Mouse (Mus musculus): ENCODE measurements around the gene Kbtbd2.
A peak's percentile ranks its signal among the peaks of the same experiment; 100 is the strongest.

The Kbtbd2 gene

DNA sequence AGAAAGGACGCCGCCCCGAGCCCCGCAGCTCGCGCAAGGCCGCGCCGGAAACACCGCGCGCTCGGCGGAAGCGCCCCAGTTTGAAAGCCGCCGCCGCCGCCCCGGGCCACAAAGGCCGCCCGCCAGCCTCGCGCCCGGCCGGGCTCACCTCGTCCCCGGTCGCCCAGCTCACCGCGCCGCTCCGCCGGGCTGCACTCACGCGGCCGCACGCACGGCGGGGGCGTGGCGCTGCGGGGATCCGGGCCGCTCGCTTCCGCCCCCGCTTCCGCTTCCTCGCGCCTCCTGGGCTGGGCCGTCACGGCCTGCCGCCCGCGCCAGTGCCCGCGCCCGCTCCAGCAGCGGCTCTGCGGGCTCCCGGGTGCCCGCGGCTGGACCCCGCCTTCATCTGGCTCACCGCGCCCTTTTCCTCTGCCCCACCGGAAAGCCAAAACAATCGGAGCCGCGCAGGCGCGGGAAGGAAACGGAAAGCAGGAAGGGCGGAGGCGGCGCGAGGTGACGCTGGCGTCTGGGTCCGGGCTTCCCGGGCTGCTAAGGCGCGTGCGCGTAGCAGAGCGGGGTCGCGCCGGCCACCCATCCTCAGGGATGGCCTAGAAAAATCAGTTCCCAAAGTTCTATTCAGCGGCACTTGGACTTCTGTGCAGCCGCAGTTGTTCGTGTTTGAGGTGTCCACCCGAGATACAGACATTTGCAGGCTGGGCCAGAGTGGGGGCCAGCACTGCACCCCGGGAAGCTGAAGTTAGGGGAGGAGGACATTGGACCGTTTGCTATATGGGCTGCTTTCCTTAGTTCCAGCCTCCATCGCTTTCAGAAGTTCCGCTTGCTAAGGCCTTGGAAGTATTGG is at the start of gene Kbtbd2:
TSS of gene Kbtbd2 (minus strand) at position 503 of the 841 bp plus-strand sequence.
- peak; percentile 88 to 94 for DNase-seq (ENCODE audit: low spot score in 2 of 2)

DNA sequence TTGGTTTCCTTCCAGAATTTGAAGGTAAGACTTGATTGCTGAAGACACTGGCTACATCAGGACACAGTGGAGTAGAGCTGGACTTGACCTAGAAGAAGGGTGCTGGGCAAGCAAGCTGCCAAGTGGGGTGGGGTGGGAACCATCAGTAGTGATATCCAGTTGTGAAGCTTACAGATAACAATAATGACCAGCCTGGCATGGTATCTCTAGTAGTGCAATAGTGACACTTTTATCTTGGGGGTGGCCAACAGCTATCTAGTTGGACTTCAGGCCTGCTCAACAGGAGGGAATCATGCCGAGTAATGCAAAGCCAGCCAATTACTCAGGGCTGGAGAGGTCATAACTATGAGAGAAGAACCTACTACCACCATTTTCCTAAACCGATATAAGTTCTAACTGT is 46.8 kb upstream of the Kbtbd2 start:
- DNase-seq (ENCODE audit: low spot score in 2 of 2) = no peak

DNA sequence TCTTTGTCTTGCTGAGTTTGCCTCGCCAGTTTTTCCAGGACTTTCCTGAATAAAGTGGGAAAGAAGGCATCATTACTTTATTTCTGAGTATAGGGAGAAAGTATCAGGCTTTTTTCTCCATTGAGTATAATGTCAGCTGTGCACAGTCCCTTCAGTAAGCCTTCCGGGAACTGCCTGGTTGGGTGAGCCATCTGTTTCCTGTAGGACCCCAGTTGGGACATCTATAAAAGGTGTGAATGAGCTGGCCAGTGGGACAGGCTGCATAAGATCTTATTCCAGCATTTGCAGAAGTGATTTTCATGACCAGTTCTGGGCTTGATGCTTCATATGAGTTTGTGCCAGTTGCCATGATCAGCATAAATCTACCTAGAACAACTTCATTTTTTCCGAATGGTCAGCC is 45.6 kb upstream of the Kbtbd2 start:
- DNase-seq (ENCODE audit: low spot score in 2 of 2) = no peak

DNA sequence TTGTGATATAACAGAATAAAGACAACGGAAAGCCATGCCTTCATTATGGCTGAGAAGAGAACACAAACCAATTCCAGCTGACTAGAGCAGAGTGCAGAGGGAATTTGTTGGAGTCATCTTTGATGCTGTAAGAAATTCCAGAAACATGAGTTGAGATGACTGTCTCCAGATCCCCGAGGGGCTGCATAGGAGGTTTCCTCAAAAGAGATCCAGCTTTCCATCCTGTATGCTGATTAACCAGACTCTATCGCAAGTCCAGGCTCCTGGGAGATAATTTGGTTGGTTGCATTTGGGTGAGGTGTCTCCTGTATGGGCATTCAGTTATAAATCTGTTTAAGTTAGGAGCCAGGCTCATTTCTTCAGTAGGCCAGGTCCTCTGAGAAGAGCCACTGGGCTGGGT is 40.0 kb upstream of the Kbtbd2 start:
- DNase-seq (ENCODE audit: low spot score in 2 of 2) = no peak

DNA sequence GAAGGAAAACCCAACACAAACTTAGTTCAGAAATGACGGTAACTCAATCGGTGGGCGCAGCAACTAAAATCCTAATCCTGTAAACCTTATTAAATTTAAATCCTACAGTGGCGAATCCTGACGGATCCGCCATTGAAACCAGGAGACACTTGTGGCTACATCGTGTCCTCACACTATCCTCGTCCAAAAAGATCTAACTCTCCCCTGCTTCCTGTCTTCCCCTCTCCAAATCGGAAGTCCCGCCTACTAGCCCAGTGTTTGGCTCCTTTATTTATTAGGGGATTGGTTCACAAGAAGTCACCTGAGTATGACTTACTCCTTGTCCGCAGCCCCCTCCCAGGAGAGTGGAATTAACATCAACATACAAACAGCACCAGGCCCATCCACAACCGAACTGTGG is 39.6 kb upstream of the Kbtbd2 start:
- no peak for DNase-seq (ENCODE audit: low spot score in 2 of 2)

DNA sequence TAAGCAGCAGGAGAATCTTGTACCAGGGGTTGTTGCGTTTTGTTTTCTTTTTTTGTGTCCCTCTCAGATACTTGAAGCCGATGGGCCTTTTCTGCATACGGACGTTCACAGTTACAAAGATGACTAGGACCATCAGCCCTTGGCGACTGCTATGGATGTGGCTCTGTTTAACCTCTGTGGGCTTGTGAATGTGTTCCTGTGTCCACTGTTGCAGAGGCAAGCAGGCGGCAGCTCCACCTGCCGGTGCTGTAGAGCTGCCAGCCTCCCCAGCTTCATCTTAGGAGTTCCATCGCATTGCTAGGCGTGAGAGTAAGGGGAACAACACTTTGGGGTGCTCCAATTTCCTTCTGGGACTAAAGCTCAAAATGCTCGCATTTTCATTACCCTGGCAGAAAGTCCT is 37.9 kb upstream of the Kbtbd2 start:
- no peak for DNase-seq (ENCODE audit: low spot score in 2 of 2)

DNA sequence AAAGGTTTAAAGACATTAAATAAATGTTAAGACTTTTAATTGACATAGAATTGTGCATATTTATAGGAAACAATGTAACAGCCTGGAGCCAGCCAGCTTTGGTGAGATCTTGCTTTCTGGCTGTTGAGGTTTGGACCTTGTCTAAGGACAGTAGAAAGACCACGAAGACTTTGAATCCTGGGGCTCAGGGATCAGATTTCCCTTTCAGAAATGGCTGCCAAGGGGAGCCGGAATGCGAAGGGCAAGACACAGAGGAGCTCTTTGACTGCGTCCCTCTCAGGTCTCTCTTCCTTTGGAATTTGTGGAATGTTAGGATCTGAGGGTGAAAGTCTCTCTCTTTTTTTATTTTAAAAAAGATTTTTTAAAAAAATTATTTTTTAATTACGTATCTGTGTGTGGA is 37.2 kb upstream of the Kbtbd2 start:
- DNase-seq (ENCODE audit: low spot score in 2 of 2) = no peak

DNA sequence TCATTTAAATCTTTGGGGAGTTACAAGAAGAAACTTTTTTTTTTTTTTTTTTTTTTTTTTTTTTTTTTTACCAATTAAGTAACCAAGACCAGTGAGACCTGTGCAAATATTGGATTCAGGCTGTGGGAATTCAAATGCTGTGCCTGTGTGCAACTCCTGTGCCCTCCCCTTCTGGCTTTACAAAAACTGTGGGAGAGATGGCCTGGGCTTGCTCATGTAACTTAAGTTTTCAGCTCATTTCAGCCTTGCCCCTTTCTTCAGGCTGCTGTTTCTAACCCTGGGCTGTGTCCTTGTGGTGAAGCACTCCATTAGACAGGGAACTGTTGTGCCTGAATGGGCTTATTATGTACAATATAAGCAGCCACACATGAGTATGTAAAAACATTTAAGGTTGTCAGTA is 35.2 kb upstream of the Kbtbd2 start:
- DNase-seq (ENCODE audit: low spot score in 2 of 2) = no peak

DNA sequence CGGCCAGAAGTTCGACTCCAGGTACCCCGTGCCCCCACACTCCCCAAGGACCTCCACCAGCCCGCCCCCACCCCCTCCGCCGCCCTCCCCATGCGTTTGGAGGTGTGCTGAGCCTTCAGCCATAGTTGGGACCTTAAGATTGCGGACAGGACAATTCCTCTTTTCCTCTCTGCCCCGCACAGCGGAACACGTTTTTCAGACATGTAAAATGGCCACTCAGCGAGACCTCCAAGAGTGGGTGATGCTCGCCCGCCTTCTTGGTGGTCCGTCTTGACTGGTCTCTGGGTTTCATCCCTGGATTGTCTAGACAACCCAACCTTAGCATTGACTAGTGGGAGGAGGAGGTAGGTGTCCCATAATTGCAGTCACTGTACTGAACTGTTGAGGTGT is 34.8 kb upstream of the Kbtbd2 start:
- DNase-seq (ENCODE audit: low spot score in 2 of 2) = peak in 1 of 2 experiments; percentile 3

DNA sequence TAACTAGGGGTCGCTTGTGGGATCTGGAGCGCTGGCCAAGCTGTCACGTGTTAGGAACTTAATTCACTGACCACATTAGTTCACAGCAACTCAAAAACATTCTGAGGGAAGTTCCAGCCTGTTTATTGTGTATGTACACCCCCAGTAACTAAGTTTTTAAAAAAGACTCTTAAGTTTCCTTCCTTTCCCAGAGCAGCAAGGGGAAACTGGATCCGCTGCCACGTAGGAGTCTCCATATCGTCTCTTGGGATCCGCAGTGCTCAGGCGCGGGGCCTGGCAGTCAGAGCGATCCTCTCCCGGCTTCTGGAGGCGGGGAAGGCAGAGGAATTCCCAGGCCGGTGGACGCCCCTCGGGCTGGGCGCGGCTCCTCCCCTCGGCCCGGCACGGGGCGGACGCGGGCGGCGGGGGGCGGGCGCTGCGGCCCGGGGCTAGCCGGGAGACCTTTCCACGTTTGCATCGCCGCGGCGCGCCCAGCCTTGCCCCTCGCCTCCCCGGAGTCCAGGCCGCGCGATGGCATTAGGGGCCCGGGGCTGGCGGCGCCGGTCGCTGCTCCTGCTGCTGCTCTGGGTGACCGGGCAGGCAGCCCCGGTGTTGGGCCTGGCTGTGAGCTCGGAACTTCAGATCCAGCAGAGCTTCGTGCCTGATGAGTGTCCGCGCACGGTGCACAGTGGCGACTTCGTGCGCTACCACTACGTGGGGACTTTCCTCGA is 34.2 kb upstream of the Kbtbd2 start, which contains the start of gene Fkbp9:
TSS of gene Fkbp9 (plus strand) at position 363 of the 710 bp plus-strand sequence.
- DNase-seq (ENCODE audit: low spot score in 2 of 2) = peak; percentile 75 to 85

DNA sequence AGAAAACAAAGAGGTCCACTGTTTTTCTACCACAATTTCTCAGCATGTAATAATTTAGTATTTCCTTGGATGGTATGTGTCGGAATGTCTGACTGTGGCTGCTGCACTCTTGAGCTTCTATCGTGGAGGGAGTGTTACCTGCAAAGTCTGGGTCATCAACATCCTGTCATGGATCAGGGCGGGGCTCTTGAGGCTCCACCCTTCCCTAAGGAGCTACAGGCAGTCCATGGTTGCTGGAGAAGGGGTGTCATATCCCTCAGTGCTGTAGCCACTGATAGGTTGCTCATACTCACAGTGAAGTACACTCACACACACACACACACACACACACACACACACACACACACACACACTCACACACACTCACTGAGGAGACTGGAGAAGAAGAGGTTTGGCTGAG is 28.0 kb upstream of the Kbtbd2 start:
- no peak for DNase-seq (ENCODE audit: low spot score in 2 of 2)

DNA sequence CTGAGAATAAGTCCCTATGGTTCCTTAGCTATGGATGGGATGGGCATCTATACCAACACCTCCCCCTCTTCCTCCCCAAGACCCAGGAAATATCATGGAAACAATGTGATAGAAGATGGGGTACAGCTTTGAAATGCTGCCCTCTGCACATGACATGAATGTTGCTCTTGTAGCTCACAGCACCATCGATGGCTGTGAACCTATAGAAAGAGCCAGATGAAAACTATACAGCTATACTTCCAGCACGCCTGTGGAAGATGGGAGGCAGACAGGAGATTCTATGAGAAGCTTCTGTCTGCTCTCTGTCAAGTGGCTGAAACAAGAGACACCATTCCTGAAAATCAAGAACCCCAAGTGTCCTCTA is 21.5 kb upstream of the Kbtbd2 start:
- no peak for DNase-seq (ENCODE audit: low spot score in 2 of 2)

DNA sequence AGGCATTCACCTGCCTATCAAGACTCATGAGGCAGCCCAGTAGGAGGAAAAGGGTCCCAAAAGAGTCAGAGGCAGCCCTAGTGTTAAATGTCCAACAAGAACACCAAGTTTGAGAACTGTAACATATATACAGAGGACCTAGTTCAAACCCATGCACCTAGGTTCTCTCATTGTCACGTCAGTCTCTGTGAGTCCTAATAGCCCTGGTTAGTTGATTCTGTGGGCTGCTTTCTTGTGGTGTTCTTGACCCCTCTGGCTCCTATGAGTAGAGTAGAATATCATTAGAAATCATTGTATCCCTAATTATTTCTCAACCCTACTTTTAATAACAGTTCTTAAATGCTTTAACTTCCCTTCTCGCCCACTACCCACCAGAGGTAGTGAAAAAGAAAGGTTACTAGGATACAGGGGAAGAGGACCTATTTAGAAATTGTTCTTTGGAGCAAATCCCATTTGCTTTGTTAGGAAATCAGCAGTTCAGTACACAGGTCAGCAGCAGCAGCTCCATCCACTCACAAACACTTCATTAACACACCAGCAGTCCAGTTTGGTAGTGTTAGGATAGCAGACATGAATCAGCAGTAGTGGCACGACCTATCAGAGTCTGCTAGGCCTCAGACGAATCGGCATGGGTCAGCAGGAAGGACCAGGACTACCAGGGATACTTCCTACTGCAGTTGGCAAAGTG is 21.0 kb upstream of the Kbtbd2 start:
- DNase-seq (ENCODE audit: low spot score in 2 of 2) = no peak

DNA sequence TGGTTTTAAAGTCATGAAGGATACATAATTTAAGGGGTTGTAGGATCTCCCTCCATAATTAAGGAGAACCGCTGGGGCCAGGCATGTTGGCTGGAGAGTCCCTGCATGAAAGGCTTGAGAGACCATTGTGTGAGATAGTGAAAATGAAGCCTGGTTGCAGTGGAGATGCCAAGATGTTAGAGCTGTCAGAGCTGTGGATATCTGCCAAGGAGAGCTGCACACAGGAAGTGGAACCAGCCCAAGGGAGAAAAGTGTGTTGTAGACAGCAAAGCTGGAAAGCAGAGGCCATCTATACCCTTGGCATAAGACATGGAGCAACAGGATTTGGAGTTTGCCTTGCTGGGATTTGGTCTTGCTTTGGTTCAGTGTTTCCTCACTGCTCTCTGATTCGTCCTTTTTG is 15.7 kb upstream of the Kbtbd2 start:
- DNase-seq (ENCODE audit: low spot score in 2 of 2) = no peak

DNA sequence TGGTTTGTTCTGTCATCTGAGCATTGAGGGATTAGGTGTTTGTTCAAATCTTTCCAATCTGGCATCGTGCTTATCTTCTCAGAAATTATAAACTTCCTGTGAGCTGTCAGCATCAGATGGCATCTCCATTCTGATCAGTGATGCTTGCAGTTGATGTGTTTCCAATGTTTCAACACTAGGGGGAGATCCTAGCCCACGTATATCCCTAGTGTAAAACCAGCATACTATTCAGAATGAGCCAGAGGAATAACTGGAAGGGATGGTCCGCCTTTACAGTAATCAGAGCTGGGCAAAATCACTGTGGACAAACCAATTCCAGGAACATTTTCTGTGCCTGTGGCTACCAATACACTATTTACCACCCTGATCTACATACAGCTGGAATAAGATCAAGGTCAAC is 11.0 kb upstream of the Kbtbd2 start:
- peak; percentile 12 to 17 for DNase-seq (ENCODE audit: low spot score in 2 of 2)

DNA sequence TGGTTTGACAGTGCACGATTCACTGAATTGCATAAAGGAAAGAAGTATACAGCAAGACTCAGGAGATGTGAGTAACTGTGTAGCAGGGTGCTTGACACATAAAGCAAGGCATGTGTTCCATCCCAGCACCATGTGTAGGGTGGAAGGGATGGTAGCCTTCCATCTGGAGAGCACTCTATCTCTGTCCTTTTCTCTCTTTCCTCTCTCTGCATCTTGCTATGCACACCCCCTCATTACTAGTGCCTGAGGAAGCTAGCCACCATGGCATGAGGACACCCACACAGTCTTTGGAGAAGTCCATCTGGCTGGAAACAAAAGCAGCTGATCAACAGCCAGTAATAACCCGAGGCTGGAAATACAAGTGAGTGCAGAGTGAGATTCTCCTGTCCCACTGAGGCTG is 8.6 kb upstream of the Kbtbd2 start:
- DNase-seq (ENCODE audit: low spot score in 2 of 2) = no peak

DNA sequence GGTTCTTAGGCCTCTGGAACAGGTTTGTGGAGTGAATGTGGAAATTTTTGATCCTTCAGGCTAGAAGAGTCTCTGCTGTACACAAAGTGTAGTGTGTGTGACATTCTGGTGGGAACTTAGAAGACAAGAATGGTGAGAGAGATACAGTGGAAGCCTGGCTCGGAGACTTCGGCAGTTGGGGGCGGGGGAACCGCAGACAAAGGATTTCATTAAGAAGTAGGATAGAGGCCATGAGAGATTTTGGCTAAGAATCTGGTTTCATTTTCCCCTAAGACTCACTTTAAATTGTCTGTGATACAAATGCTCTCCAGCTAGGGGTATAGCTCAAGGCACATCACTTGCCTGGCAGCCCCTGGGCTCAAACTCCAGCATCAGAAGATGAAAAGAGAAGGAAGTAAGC is 7.4 kb upstream of the Kbtbd2 start:
- no peak for DNase-seq (ENCODE audit: low spot score in 2 of 2)

DNA sequence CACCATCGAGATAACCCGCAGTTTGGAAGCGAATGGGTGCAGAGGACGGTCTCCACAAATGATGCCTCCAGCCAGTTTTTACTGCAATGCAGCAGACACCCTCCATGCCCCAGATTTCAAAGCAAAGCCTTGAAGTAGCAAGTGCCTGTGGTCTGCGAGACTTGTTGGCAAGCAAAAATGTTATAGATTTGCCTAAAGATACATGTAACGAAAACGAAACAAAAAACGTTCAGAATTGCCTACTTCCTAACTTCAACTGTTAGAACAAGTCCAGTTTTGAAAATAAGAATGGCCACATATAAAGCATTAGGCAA is 496 bp upstream of the Kbtbd2 start:
- no peak for DNase-seq (ENCODE audit: low spot score in 2 of 2)

DNA sequence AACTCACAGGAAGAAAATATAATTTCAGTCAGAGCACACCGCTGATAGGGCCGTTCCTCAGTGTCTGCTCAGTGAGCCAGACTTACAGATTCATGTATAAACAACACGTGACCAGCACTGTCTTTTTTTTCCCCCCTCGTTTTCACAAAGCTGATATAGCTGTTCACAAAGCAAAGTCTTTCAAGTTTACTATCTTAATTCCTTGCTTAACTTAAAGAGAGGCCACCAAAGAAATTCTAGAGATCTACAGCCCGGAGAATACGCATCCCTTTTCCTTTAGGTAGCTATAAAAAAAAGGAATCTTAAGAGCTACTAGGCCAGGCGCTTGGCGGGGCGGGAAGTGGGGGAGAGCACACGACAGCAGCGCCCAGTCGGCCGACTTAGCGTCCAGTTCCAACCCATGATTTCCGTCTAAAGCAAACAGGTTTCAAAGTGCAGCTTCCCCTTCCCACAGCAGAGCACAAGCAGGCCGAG is 908 bp downstream of the Kbtbd2 start:
- DNase-seq (ENCODE audit: low spot score in 2 of 2) = peak; percentile 7 to 26

DNA sequence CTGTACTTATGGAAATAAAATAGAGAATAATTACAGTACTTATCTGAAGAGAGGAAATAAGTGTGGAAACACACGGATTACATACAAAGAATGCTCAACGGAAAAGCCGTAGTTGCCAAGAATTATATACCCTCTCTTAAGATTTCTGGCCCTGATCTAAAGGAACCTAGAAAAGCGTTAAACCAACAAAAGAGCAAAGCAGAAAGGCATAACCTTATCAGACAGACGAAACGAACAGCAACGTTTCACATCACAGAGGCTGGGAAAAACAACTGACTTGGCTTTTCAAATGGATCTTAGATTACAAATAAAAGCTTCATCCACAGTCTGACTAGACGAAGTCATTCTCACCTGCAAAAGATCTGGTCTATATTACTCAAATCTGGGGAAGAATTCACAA is 1.4 kb downstream of the Kbtbd2 start:
- DNase-seq (ENCODE audit: low spot score in 2 of 2) = no peak

DNA sequence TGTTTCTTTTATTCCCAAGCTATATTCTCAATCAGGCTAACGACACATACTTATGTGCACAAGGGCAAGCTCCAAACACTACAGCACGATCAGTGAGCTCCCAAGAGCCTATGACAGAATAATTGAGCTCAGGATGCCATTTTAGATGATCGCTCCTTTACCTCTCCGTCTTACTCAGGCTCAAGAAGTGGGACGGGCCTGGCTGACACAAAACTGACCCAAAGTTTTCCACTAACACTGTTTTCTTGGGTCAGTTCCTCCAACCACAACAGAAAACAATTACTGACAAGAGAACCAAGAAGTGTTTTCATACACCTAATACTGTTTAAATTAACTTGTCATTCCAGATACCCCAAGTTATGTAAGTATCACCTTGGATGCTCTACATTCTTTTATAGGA is 2.8 kb downstream of the Kbtbd2 start:
- DNase-seq (ENCODE audit: low spot score in 2 of 2) = no peak

DNA sequence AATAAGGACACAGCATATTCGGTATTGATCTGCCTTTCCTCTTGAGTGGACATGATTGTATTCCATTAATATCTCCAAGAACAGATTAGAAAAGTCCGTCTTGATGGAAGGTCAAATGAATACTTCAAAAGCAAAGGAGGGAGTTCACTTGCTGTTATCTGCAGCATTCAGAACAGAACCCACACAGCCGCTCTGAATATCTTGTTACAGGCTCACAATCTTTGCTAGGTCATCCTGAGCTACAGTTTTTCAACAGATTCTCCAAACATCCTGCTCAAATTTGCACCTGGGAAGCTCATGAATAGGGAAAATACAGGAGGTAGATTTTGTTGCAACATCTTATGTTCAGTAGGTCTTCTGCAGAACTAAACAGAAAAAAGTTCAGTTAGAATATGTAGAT is 8.3 kb downstream of the Kbtbd2 start:
- no peak for DNase-seq (ENCODE audit: low spot score in 2 of 2)

DNA sequence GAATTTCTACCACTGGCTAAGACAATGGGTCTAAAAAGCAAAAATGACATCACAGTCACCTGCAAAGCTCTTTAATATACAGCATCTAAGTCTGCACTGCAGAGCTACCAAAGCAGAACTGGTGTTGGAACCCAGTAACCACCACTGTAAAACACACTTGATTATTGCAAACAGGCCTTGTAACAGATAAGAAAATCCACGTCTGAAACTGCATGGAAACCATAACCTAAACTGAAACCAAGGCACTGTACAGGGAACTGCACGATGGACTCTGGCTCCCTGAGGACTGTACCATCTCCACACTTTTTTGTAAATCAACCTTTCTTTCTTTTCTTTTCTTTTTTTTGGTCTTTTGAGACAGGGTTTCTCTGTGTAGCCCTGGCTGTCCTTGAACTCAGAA is 9.9 kb downstream of the Kbtbd2 start:
- DNase-seq (ENCODE audit: low spot score in 2 of 2) = no peak

Measured in urinary bladder, postnatal 36 days (tissue).